12 mouse cellular contexts compared by ENCODE assay signal in genomic region chr11:114644122-114644521, GRCm38 (mm10).
"Had no signal": no experiment of that assay in that cellular context is flagged by ENCODE, and none has a peak within 500 bp of the region (broad histone marks: within the 10 kb centered on the region; RNA-seq: fewer than 3 reads in every experiment).

No protein-coding gene starts in this region.

- H3K36me3 ChIP-seq: limb, embryonic 15.5 days; liver, embryonic 13.5 days; midbrain, embryonic 13.5 days; neural tube, embryonic 13.5 days; stomach, embryonic 15.5 days had no signal

- DNase-seq: kidney, adult 8-10 months; kidney, postnatal 36 days; liver, embryonic 13.5 days; lung, adult 18-20 months; right cerebral cortex, postnatal 14 days; thymus, adult 2 months; thymus, postnatal 25 days had no signal

- H3K4me3 ChIP-seq: limb, embryonic 15.5 days; liver, embryonic 13.5 days; midbrain, embryonic 13.5 days; neural tube, embryonic 13.5 days; stomach, embryonic 15.5 days had no signal

- H3K9ac ChIP-seq: limb, embryonic 15.5 days; liver, embryonic 13.5 days; midbrain, embryonic 13.5 days; neural tube, embryonic 13.5 days; stomach, embryonic 15.5 days had no signal

- H3K4me2 ChIP-seq: limb, embryonic 15.5 days; liver, embryonic 13.5 days; midbrain, embryonic 13.5 days; neural tube, embryonic 13.5 days; stomach, embryonic 15.5 days had no signal

- H3K9me3 ChIP-seq: limb, embryonic 15.5 days; stomach, embryonic 15.5 days had no signal

- ATAC-seq: intestine, embryonic 16.5 days; midbrain, embryonic 13.5 days had no signal

- H3K27ac ChIP-seq: limb, embryonic 15.5 days; liver, embryonic 13.5 days; midbrain, embryonic 13.5 days; neural tube, embryonic 13.5 days; stomach, embryonic 15.5 days had no signal
